ENCODE assay signal across 9 mouse cellular contexts in genomic region chr12:113219867-113220266, GRCm38 (mm10). TPM values are rescaled to one million over a fixed set of nuclear protein-coding genes. Genes with fewer than 3 reads are reported as not detected.
DNase-seq lines count a peak whose midpoint lies in the region; TF ChIP-seq lines count a peak whose summit lies in the region.
"Had no signal": no experiment of that assay in that cellular context is flagged by ENCODE, and none has a peak within 500 bp of the region (broad histone marks: within the 10 kb centered on the region; RNA-seq: fewer than 3 reads in every experiment).

No protein-coding gene starts in this region.

- DNase-seq in layer of hippocampus, postnatal 10 days (ENCODE audit: low spot score in 2 of 2) = peak; percentile 22 to 44
- no peak for DNase-seq in layer of hippocampus, postnatal 25 days (ENCODE audit: extremely low spot score in 1 of 2, low spot score in 1 of 2)
- peak; percentile 83 for DNase-seq in R1 (ENCODE audit: low read depth, low spot score)
- peak; percentile 48 for DNase-seq in forelimb bud, embryonic 11.5 days (ENCODE audit: low read depth, low spot score)
- DNase-seq in liver, adult 2 months (ENCODE audit: extremely low read depth, low read depth, low spot score) = peak; percentile 33
- no peak for DNase-seq in frontal cortex, adult 2 months (ENCODE audit: extremely low spot score in 1 of 2, low spot score in 1 of 2)
- DNase-seq in layer of hippocampus, adult 18-20 months (ENCODE audit: low spot score in 2 of 2) = no peak

- no peaks in the 10 kb centered on the region for H3K27me3 ChIP-seq in liver, adult 2 months (ENCODE audit: control insufficient read depth, insufficient read depth, low read length)
- H3K27me3 ChIP-seq: neural tube, embryonic 13.5 days had no signal

- peak; percentile 89 for TF ChIP-seq CTCF in liver, adult 2 months (IDR thresholded peaks at IDR 0.05; ENCODE audit: low read depth, low read length)
- TF ChIP-seq CTCF in olfactory bulb, adult 2 months (IDR thresholded peaks at IDR 0.05; ENCODE audit: insufficient read depth, low read depth, low read length) = 0 out of 2 replicates have a peak, but pooled peaks have one; percentile 30

- H3K36me3 ChIP-seq in liver, adult 2 months (ENCODE audit: control insufficient read depth, insufficient read depth, low read length) = no peaks in the 10 kb centered on the region
- H3K36me3 ChIP-seq: neural tube, embryonic 13.5 days had no signal

- no peak overlapping the region for H3K9ac ChIP-seq in liver, adult 2 months (ENCODE audit: low read depth, low read length)
- H3K9ac ChIP-seq: neural tube, embryonic 13.5 days had no signal

- no peak for TF ChIP-seq POLR2A in liver, adult 2 months (IDR thresholded peaks at IDR 0.05; ENCODE audit: extremely low read depth, insufficient read depth, low read length)
- TF ChIP-seq POLR2A in olfactory bulb, adult 2 months (IDR thresholded peaks at IDR 0.05; ENCODE audit: insufficient read depth, low read depth, low read length) = no peak

- no peak overlapping the region for H3K4me3 ChIP-seq in liver, adult 2 months (ENCODE audit: insufficient read depth, low read depth, low read length)
- H3K4me3 ChIP-seq in olfactory bulb, adult 2 months (ENCODE audit: insufficient read depth, low read depth, low read length) = no peak overlapping the region
- H3K4me3 ChIP-seq: neural tube, embryonic 13.5 days had no signal

- 53% methylated on average over 4 of the region's 4 CpGs for WGBS in liver, adult 2 months
- WGBS in olfactory bulb, adult 2 months = 51% methylated on average over 4 of the region's 4 CpGs

- H3K4me1 ChIP-seq in liver, adult 2 months (ENCODE audit: control insufficient read depth, insufficient read depth, low read length) = no peaks in the 10 kb centered on the region
- no peaks in the 10 kb centered on the region for H3K4me1 ChIP-seq in olfactory bulb, adult 2 months (ENCODE audit: control insufficient read depth, insufficient read depth, low read length)
- H3K4me1 ChIP-seq: neural tube, embryonic 13.5 days had no signal

- no peaks in the 10 kb centered on the region for H3K79me2 ChIP-seq in liver, adult 2 months (ENCODE audit: control insufficient read depth, insufficient read depth, low read length)

- no peak overlapping the region for H3K27ac ChIP-seq in liver, adult 2 months (replicated peaks; ENCODE audit: insufficient read depth, low read depth, low read length)
- H3K27ac ChIP-seq in olfactory bulb, adult 2 months (ENCODE audit: insufficient read depth, low read depth, low read length) = no peak overlapping the region
- H3K27ac ChIP-seq: neural tube, embryonic 13.5 days had no signal

RNA-seq across cellular contexts. Expression of gene Tmem121, which starts 34.1 kb away (rescaled TPM):
- 10 to 100 TPM; 30.5 to 33.9 TPM for total RNA-seq in layer of hippocampus, postnatal 10 days (2021)
- total RNA-seq in layer of hippocampus, postnatal 25 days (2021) = 10 to 100 TPM; 22.6 to 23.3 TPM
- not detected in 2 replicates for total RNA-seq in liver, adult 2 months (2014; rRNA removed)
- polyA plus RNA-seq in liver, adult 2 months (2012; rRNA removed) = not detected in 2 replicates
- polyA plus RNA-seq in olfactory bulb, adult 2 months (2012; ENCODE audit: insufficient read depth, insufficient read length, low replicate concordance, missing spikeins) = not detected in 2 replicates
- polyA plus RNA-seq in frontal cortex, adult 2 months (2012; rRNA removed) = 40.3 and 42.0 TPM in 2 replicates
- 10 to 100 TPM; 19.4 to 25.4 TPM for total RNA-seq in layer of hippocampus, adult 18-20 months (2021)

Comparison
In these comparisons a context has a peak if more than half of its experiments do, and no peak if none do; other contexts are left out.
1. DNase-seq: peak in layer of hippocampus, postnatal 10 days (2 of 2), R1 (single experiment), forelimb bud, embryonic 11.5 days (single experiment) and liver, adult 2 months (single experiment); none in layer of hippocampus, postnatal 25 days (0 of 2), frontal cortex, adult 2 months (0 of 2) and layer of hippocampus, adult 18-20 months (0 of 2).
2. RNA of gene Tmem121, which starts 34.1 kb away (total RNA-seq): 30.5 to 33.9 TPM in layer of hippocampus, postnatal 10 days, 19.4 to 25.4 TPM in layer of hippocampus, adult 18-20 months and 22.6 to 23.3 TPM in layer of hippocampus, postnatal 25 days; not detected in liver, adult 2 months; every median in the first group is over 10 times any median in the second.